Mouse (Mus musculus) hindbrain, embryonic 10.5 days (tissue): ENCODE results near the gene Hoxa7. TPM values are rescaled to one million over a fixed set of nuclear protein-coding genes. Genes with fewer than 3 reads are reported as not detected.

Experiments used
- DNase-seq: peaks from one replicate; pipeline ENCODE4 v3.0.0-alpha.2; 2017; ENCODE audit warnings: low spot score
- H3K27ac ChIP-seq: fragments of 300-500 bp; sonication (generic); 2 replicates; pipeline ENCODE4 v1.5.1; 2016; ENCODE audit warnings: mild to moderate bottlenecking, moderate library complexity
- H3K27me3 ChIP-seq: fragments of 300-500 bp; sonication (generic); 2 replicates; pipeline ENCODE4 v1.6.1; 2016; ENCODE audit warnings: mild to moderate bottlenecking; ENCODE audit not compliant: poor library complexity, insufficient read depth, severe bottlenecking
- H3K36me3 ChIP-seq: fragments of 300-500 bp; sonication (generic); 2 replicates; pipeline ENCODE4 v1.6.1; 2016; ENCODE audit warnings: mild to moderate bottlenecking, moderate library complexity
- H3K4me1 ChIP-seq: fragments of 300-500 bp; sonication (generic); replicated peaks from 2 replicates; pipeline ENCODE4 v1.6.1; 2016; ENCODE audit warnings: mild to moderate bottlenecking
- H3K4me3 ChIP-seq: fragments of 300-500 bp; sonication (generic); 2 replicates; pipeline ENCODE4 v1.5.1; 2016; ENCODE audit warnings: mild to moderate bottlenecking, moderate library complexity
- H3K9me3 ChIP-seq: fragments of 300-500 bp; sonication (generic); 2 replicates; pipeline ENCODE4 v1.6.1; 2016; ENCODE audit warnings: mild to moderate bottlenecking, moderate library complexity
- WGBS: fragments of 180-500 bp; shearing (Covaris S2); methylation state at CpG from one replicate; pipeline ENCODE4 v1.1.7; 2016; 5-methylcytosine and 5-hydroxymethylcytosine counted together
- polyA plus RNA-seq: library from polyadenylated mRNA; unstranded; fragments of >200 nt; fragmentation: Nextera tagmentation; extraction: Ambion mirVana; gene quantifications from 2 replicates; pipeline ENCODE4 v1.2.1, GENCODE M21; 2016

Gene Hoxa7
- polyA plus RNA-seq, 1 experiment from 2014 or later, result not detected

GRCm38 (mm10) chr6:52184668-52185067 is 37.0 kb downstream of the Hoxa7 start:
- H3K27me3 ChIP-seq, result peaks cover 100% of the 10 kb centered on the region
- 4% methylated on average over 6 of the region's 6 CpGs for WGBS
- H3K27ac ChIP-seq, result peak overlapping the region; percentile 23; the same call in 1 of the 2 replicates
- H3K36me3 ChIP-seq, result no peaks in the 10 kb centered on the region
- 0 out of 2 replicates have a peak overlapping the region, but pooled peaks have one; percentile 20 for H3K4me3 ChIP-seq
- no peak for DNase-seq
- no peaks in the 10 kb centered on the region for H3K9me3 ChIP-seq
- no peaks in the 10 kb centered on the region; the same call in 1 of the 2 replicates for H3K4me1 ChIP-seq

- 9% methylated on average over 10 of the region's 10 CpGs for WGBS
- DNase-seq, result no peak
- no peaks in the 10 kb centered on the region; the same call in 1 of the 2 replicates for H3K4me1 ChIP-seq
These were observed 38.2 kb downstream of the Hoxa7 start for GRCm38 (mm10) chr6:52183311-52184080.

GRCm38 (mm10) chr6:52182793-52183192 is 38.9 kb downstream of the Hoxa7 start:
- WGBS, result 14% methylated on average over 1 of the region's 1 CpGs
- no peak overlapping the region for H3K27ac ChIP-seq
- H3K36me3 ChIP-seq, result no peaks in the 10 kb centered on the region
- no peaks in the 10 kb centered on the region for H3K9me3 ChIP-seq
- DNase-seq, result no peak
- H3K4me3 ChIP-seq, result no peak overlapping the region
- H3K27me3 ChIP-seq, result peaks cover 100% of the 10 kb centered on the region
- no peaks in the 10 kb centered on the region; the same call in 1 of the 2 replicates for H3K4me1 ChIP-seq

More at GRCm38 (mm10) chr6:52183311-52184080, 38.2 kb downstream of the Hoxa7 start:
- Histone ChIP-seq H3K9me3 (no peaks in the 10 kb centered on the region), H3K36me3 (no peaks in the 10 kb centered on the region), H3K4me3 (no peak overlapping the region), H3K27ac (no peak overlapping the region), H3K27me3 (peaks cover 100% of the 10 kb centered on the region)

- Histone ChIP-seq H3K36me3 (no peaks in the 10 kb centered on the region), H3K9me3 (no peaks in the 10 kb centered on the region), H3K27me3 (peaks cover 100% of the 10 kb centered on the region), H3K27ac (no peak overlapping the region), H3K4me1 (no peaks in the 10 kb centered on the region; the same call in 1 of the 2 replicates), H3K4me3 (no peak overlapping the region)
- no peak for DNase-seq
- WGBS, result 19% methylated on average over 2 of the region's 2 CpGs
These were observed 39.6 kb downstream of the Hoxa7 start for GRCm38 (mm10) chr6:52182030-52182429.

- H3K27ac ChIP-seq, result no peak overlapping the region
- peaks cover 4% of the 10 kb centered on the region for H3K4me1 ChIP-seq
- no peak for DNase-seq
- H3K36me3 ChIP-seq, result no peaks in the 10 kb centered on the region
- peak overlapping the region; percentile 81 for H3K4me3 ChIP-seq
- H3K27me3 ChIP-seq, result peaks cover 100% of the 10 kb centered on the region
- no peaks in the 10 kb centered on the region for H3K9me3 ChIP-seq
- WGBS, result 4% methylated on average over 3 of the region's 3 CpGs
These were observed 40.9 kb downstream of the Hoxa7 start for GRCm38 (mm10) chr6:52180726-52181125.

- H3K4me1 ChIP-seq, result peaks cover 8% of the 10 kb centered on the region
- 1% methylated on average over 11 of the region's 11 CpGs for WGBS
- H3K4me3 ChIP-seq, result peak overlapping the region; percentile 81
- H3K36me3 ChIP-seq, result no peaks in the 10 kb centered on the region
- DNase-seq, result no peak
- H3K27me3 ChIP-seq, result peaks cover 100% of the 10 kb centered on the region
- H3K27ac ChIP-seq, result peak overlapping the region; percentile 82
- H3K9me3 ChIP-seq, result no peaks in the 10 kb centered on the region
These were observed 41.4 kb downstream of the Hoxa7 start for GRCm38 (mm10) chr6:52180213-52180710.

- 2% methylated on average over 10 of the region's 10 CpGs for WGBS
- Histone ChIP-seq H3K36me3 (no peaks in the 10 kb centered on the region), H3K4me1 (peaks cover 10% of the 10 kb centered on the region), H3K4me3 (peak overlapping the region; percentile 81), H3K27ac (peak overlapping the region; percentile 82), H3K9me3 (no peaks in the 10 kb centered on the region), H3K27me3 (peaks cover 100% of the 10 kb centered on the region)
- no peak for DNase-seq
These were observed 42.0 kb downstream of the Hoxa7 start for GRCm38 (mm10) chr6:52179690-52180089.

- peak; percentile 42 for DNase-seq
- WGBS, result 1% methylated on average over 4 of the region's 4 CpGs
These were observed 42.6 kb downstream of the Hoxa7 start for GRCm38 (mm10) chr6:52178918-52179665.

GRCm38 (mm10) chr6:52177806-52178205 is 43.8 kb downstream of the Hoxa7 start:
- Histone ChIP-seq H3K27ac (peak overlapping the region; percentile 82), H3K9me3 (no peaks in the 10 kb centered on the region), H3K27me3 (peaks cover 100% of the 10 kb centered on the region), H3K4me1 (peaks cover 14% of the 10 kb centered on the region), H3K36me3 (no peaks in the 10 kb centered on the region), H3K4me3 (peak overlapping the region; percentile 81)
- under 1% methylated on average over 9 of the region's 9 CpGs for WGBS
- DNase-seq, result no peak

More at GRCm38 (mm10) chr6:52178918-52179665, 42.6 kb downstream of the Hoxa7 start:
- Histone ChIP-seq H3K4me1 (peaks cover 10% of the 10 kb centered on the region), H3K9me3 (no peaks in the 10 kb centered on the region), H3K27ac (peak overlapping the region; percentile 82), H3K36me3 (no peaks in the 10 kb centered on the region), H3K4me3 (peak overlapping the region; percentile 81), H3K27me3 (peaks cover 100% of the 10 kb centered on the region)

- H3K4me1 ChIP-seq, result peaks cover 20% of the 10 kb centered on the region
- H3K36me3 ChIP-seq, result no peaks in the 10 kb centered on the region
- peaks cover 100% of the 10 kb centered on the region for H3K27me3 ChIP-seq
- under 1% methylated on average over 36 of the region's 36 CpGs for WGBS
- peak within 1 kb of the TSS; percentile 82 for H3K27ac ChIP-seq
- DNase-seq, result peak; percentile 73
- H3K4me3 ChIP-seq, result peak within 1 kb of the TSS; percentile 81
- H3K9me3 ChIP-seq, result no peaks in the 10 kb centered on the region
These were observed 44.5 kb downstream of the Hoxa7 start, which contains the start of gene 5730596B20Rik for GRCm38 (mm10) chr6:52177061-52177735. Gene 5730596B20Rik, plus strand, starts transcription at chr6:52177498.

GRCm38 (mm10) chr6:52176391-52176790 is 45.3 kb downstream of the Hoxa7 start:
- H3K4me1 ChIP-seq, result peaks cover 28% of the 10 kb centered on the region
- H3K9me3 ChIP-seq, result no peaks in the 10 kb centered on the region
- H3K36me3 ChIP-seq, result no peaks in the 10 kb centered on the region
- 2% methylated on average over 6 of the region's 6 CpGs for WGBS
- H3K27ac ChIP-seq, result peak overlapping the region; percentile 82
- peak overlapping the region; percentile 81 for H3K4me3 ChIP-seq
- peaks cover 100% of the 10 kb centered on the region for H3K27me3 ChIP-seq
- DNase-seq, result no peak

GRCm38 (mm10) chr6:52175864-52176263 is 45.8 kb downstream of the Hoxa7 start:
- DNase-seq, result peak; percentile 66
- under 1% methylated on average over 10 of the region's 35 CpGs for WGBS

More at GRCm38 (mm10) chr6:52175864-52176263, 45.8 kb downstream of the Hoxa7 start:
- H3K4me1 ChIP-seq, result peaks cover 33% of the 10 kb centered on the region
- H3K36me3 ChIP-seq, result no peaks in the 10 kb centered on the region
- H3K9me3 ChIP-seq, result no peaks in the 10 kb centered on the region
- H3K27ac ChIP-seq, result peak overlapping the region; percentile 82
- H3K27me3 ChIP-seq, result peaks cover 100% of the 10 kb centered on the region
- H3K4me3 ChIP-seq, result peak overlapping the region; percentile 81
